Mouse (Mus musculus) NIH3T3 (cell line): ENCODE measurements around the gene Ubl3.

Experiments
- DNase-seq: peaks from one replicate; pipeline ENCODE4 v3.0.0-alpha.2; 2012; ENCODE audit warnings: low read depth

Gene Ubl3

GRCm38 (mm10) chr5:148523202-148523971 is 29.2 kb downstream of the Ubl3 start:
- peak; percentile 12 for DNase-seq

GRCm38 (mm10) chr5:148522378-148522777 is 30.2 kb downstream of the Ubl3 start:
- no peak for DNase-seq

DNA sequence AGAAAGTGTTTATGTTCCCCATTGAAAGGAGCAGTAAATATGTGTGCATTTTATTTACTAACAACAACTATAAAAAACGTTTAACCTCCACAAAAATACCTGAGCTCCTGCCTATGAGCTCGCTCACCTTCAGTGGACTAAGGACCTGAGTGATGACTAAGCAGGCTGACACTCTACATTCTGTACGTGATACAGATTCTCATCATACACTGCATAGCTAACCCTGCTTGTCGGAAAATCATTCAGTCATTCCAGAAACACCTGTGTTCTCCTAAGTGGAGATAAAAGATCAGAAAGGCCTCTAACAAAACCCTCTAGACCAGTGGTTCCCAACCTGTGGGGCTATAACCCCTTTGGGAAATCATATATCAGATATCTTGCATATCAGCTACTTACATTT is 35.1 kb downstream of the Ubl3 start:
- DNase-seq, result no peak

- peak; percentile 59 for DNase-seq
These were observed 40.4 kb downstream of the Ubl3 start for GRCm38 (mm10) chr5:148512042-148512640.

DNA sequence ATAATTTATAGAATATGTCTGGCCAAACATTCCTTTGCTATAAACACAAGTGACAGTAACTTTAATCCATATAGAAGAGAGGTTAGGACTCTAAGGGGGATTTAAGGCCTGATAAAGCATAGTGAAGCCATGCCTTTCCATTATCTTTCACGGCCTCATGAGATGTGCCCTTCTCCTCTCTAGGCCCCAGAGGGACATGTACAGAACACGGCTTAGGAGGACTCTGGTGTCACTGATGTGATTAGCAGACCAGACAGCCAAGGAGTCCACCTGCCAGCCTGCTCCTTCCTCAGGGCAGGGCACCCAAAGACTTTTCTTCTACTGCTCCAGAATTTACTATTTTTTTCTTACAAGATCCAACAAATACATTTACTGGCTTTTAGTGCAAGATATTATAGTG is 42.3 kb downstream of the Ubl3 start:
- DNase-seq, result no peak

DNA sequence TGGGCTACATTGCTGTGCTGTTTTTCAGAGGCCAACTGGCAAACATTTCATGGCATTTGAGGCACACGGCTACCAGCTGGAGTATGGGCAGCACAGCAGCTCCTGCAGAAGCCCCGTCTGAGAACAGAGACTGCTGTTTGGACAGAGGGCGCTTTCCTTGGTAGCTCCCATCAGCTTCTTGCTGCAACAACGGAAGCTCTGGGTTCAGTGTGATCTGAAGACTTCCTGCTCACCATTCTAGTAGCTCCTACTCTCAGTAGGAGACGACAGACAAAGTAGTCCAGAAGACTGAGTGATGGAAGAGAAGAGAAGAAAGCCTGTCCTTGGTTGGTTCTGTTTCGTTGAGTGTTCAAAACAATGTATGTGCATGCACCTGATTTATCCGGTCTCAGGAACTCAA is 42.9 kb downstream of the Ubl3 start:
- DNase-seq, result no peak

DNA sequence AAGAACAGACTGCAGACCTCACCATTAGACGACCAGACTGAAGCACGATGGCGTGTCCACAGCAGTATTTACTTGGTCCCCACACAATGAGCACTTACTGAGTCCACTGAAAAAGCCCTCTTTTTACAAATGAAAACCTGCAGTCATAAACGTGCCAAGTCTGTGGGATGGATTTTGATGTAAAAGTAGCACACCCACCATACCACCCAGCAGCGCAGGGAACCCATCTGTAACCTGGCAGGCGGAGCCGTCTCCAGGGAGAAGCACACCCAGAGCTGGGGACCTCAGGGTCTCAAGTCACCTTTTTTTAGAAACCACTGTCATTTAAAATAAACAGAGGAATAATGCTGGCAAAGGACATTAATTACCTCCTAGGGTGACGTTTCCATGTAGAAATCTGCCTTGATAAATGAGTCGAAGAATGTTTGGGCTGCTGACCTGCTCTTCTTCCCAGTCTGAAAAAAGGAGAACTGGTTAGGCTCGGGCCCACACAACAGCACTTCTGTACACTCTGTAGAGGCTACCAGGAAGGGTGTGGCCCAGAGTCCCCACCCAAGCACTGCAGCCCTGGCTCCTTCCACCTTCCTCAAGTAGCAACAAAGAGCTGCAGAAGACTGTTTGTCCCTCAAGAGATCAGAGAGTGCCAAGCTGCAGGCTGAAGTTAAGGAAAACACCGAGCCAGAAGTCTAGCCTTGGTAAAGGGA is 43.5 kb downstream of the Ubl3 start:
- DNase-seq, result no peak

DNA sequence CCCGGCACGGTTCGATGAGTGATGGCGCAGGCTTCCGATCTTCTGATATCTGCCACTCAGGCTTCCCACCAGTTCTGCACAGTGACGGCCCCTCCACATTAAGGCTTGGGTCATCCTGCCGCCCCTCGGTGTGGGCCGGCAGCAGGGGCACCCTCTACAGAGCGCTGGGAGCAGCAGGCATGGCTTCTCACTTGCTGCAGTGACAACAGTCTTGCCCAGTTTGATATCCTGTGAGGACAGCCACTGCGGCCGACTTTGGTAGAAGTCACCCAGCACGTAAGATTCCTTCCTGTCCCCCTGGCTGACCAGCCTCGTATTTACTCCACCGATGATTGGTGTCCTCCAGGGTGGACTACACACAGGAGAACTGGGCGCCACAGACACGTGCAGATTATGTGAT is 47.2 kb downstream of the Ubl3 start:
- no peak for DNase-seq

GRCm38 (mm10) chr5:148502237-148502636 is 50.4 kb downstream of the Ubl3 start:
- DNase-seq, result no peak

GRCm38 (mm10) chr5:148501228-148501957 is 51.2 kb downstream of the Ubl3 start:
- peak; percentile 33 for DNase-seq

GRCm38 (mm10) chr5:148500516-148500915 is 52.1 kb downstream of the Ubl3 start:
- no peak for DNase-seq

- no peak for DNase-seq
These were observed 53.0 kb downstream of the Ubl3 start for GRCm38 (mm10) chr5:148499616-148500015.

DNA sequence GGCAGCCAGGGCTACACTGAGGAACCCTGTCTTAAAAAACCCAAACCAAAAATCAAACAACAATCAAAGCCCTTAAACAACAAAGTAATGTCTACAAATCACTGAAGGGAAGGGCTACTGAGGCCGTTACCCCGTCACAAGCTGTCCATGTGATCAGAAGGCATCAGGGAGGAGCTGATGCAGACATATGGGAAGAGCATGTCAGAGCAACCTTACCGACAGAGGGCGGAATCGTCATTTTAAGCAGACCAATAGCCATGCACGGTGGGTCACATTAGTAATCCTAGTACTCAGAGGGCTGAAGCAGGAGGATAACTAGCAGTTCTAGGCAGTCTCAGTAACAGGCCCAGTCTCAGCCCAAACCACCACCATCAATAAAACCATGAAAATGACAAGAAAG is 56.6 kb downstream of the Ubl3 start:
- no peak for DNase-seq

- no peak for DNase-seq
These were observed 57.4 kb downstream of the Ubl3 start for GRCm38 (mm10) chr5:148495173-148495572.

- no peak for DNase-seq
These were observed 58.3 kb downstream of the Ubl3 start for GRCm38 (mm10) chr5:148494249-148494648.

- no peak for DNase-seq
These were observed 59.6 kb downstream of the Ubl3 start for GRCm38 (mm10) chr5:148493025-148493424.

DNA sequence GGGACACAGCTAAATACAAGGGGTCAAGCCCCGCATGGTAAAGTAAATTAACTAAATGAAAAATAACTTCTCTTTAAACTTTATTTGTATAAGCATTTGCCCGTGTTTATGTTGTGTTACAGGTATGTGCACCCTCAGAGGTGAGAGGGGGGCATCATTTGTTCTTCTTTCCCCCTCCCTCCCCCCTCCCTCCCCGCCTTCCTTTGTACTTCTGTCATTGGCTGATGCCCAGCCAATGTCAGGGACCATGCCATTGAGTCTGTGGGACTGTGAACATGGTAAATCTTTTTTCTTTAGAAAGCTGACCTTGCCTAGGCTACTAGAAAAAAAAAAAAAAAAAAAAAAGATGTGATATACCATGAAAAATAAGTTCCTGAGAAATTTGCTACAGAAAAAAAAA is 62.2 kb downstream of the Ubl3 start:
- DNase-seq, result no peak

DNA sequence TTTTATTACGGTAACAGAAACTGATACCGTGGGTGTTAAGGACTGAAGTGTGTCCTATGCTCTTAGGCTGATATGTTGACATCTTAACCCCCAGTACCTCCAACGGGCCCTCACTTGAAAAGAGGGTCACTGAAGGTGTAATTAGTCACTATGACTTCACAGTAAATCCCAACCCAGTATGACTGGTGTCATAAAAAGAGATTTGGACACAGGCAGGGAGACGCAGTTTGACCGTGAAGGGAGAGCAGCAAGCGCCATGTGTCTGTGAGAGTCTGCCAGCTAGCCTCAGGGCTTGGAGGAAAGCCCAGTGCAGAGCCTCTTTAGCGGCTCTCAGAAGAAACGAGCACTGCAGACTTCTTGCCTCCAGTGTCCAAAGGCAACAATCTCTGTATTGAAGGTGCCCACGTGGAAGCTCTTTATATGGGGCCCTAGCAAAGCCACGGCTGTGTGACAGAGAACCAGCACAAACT is 62.8 kb downstream of the Ubl3 start:
- DNase-seq, result peak; percentile 94

GRCm38 (mm10) chr5:148488891-148489723 is 63.5 kb downstream of the Ubl3 start:
- no peak for DNase-seq

DNA sequence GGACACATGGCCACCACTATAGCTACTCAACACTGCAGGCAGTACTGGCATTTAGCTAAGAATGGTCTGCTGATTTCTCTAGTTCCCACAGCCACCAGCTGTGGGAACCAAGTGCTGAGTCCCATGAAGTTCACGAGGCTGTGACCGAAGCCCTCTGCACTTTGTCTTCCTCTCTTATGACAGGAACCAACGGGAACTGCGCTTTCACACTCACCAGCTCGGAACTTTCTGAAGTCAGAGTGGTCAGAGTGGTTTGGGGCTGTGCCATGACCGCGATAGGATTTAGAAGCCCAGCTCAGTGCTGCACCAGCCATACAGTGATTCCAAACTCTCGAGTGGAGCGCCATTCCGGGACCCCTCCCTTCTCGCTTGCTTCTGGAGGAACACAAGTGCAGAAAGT is 66.4 kb downstream of the Ubl3 start:
- peak; percentile 34 for DNase-seq

DNA sequence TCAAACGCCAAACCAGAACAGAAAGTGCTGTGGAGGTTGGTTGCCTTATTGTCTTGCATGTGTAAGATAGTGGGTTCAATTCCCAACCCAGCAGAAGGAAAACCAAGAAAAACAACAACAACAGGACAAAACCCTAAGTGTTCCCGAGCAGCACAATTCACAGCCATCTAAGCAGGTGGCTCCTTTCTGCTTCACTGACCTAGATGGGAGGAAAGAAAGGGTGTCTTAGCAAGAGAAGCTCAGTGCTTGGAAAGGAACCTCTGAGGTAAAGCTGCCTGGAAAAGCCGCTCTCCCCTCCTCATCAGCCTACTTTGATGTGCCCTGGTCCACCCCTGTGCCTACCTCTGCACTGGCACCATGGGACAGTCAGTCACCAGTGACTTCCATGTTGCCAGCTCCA is 70.8 kb downstream of the Ubl3 start:
- DNase-seq, result no peak

DNA sequence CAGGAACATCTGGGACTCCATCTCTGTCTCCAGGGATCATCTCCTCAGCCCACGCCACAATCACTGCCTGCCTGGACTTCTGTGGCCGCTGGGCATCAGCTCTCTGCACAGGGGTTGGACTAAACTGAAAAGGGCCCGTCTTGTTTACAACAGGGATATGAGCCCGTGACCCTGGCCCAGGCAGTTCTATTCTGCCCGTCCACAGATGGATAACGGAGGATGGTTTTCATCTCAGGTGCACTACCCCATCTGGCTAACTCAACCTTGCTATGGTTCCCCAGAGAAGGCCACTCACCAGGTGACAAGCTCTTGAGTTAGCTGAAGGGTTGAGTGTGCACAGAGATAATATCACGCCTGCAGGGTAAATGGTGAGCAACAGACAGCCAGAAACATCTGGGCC is 78.2 kb downstream of the Ubl3 start:
- DNase-seq, result no peak
